Comparison of ENCODE assay signal across 29 mouse cellular contexts in the genomic region with DNA sequence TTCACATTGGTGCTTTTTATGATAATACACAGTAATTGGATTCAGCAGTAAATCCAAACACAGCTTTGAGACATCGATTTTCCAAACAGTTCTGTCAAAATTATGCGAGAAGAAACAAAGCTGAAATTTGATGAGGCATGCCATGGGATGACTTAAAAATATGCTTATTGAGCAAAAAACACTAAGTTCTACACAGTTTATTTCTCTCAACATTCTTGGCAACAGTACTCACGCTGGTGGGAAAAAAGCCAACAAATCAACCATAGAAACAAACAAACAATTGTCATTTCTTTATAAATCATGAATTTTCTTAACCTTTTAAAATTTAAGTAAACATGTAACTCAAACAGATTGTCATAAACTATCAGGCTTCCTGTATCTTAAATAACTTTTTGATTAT.
DNase-seq lines count a peak whose midpoint lies in the region; ATAC-seq and TF ChIP-seq lines count a peak whose summit lies in the region.
"Had no signal": no experiment of that assay in that cellular context is flagged by ENCODE, and none has a peak within 500 bp of the region (broad histone marks: within the 10 kb centered on the region; RNA-seq: fewer than 3 reads in every experiment).

No protein-coding gene starts in this region.

- H3K36me3 ChIP-seq in kidney, postnatal 0 days (ENCODE audit: insufficient read depth, low read length) = no peaks in the 10 kb centered on the region
- H3K36me3 ChIP-seq in lung, embryonic 16.5 days (ENCODE audit: control insufficient read depth, insufficient read depth, low read length) = no peaks in the 10 kb centered on the region
- H3K36me3 ChIP-seq in lung, postnatal 0 days (ENCODE audit: insufficient read depth, low read length) = no peaks in the 10 kb centered on the region
- H3K36me3 ChIP-seq: embryonic facial prominence, embryonic 12.5 days; forebrain, embryonic 12.5 days; forebrain, embryonic 15.5 days; G1E; heart, embryonic 12.5 days; heart, embryonic 15.5 days; hindbrain, embryonic 10.5 days; hindbrain, embryonic 13.5 days had no signal

- peak; percentile 25 for DNase-seq in kidney, postnatal 0 days (ENCODE audit: low spot score)
- no peak for DNase-seq in kidney, adult 11 months
- peak; percentile 1 to 2 for DNase-seq in kidney, postnatal 4 days
- DNase-seq in kidney, postnatal 25 days = no peak
- DNase-seq in lung, postnatal 0 days (ENCODE audit: low spot score) = no peak
- peak; percentile 2 for DNase-seq in brain, embryonic 14.5 days (ENCODE audit: low read depth)
- DNase-seq: adrenal gland, postnatal 10 days; adrenal gland, postnatal 36 days; B cell, adult 2 months; cerebellum, adult 18-20 months; cerebellum, adult 9-10 months; cerebellum, postnatal 14 days; gastrocnemius, postnatal 25 days; heart, adult 18-20 months; heart, postnatal 10 days; heart, postnatal 36 days had no signal

- TF ChIP-seq EP300 in lung, postnatal 0 days (IDR thresholded peaks at IDR 0.05) = no peak

- no peaks in the 10 kb centered on the region for H3K27me3 ChIP-seq in kidney, postnatal 0 days (ENCODE audit: insufficient read depth, low read length)
- H3K27me3 ChIP-seq in lung, embryonic 16.5 days (ENCODE audit: control insufficient read depth, insufficient read depth, low read depth, low read length) = no peaks in the 10 kb centered on the region
- H3K27me3 ChIP-seq in lung, postnatal 0 days (replicated peaks; ENCODE audit: insufficient read depth, low read length) = no peaks in the 10 kb centered on the region
- H3K27me3 ChIP-seq: CH12.LX; embryonic facial prominence, embryonic 12.5 days; forebrain, embryonic 12.5 days; forebrain, embryonic 15.5 days; heart, embryonic 12.5 days; heart, embryonic 15.5 days; hindbrain, embryonic 13.5 days; Patski had no signal

- 63% methylated on average over 3 of the region's 3 CpGs for WGBS in kidney, postnatal 0 days
- 47% methylated on average over 3 of the region's 3 CpGs for WGBS in lung, embryonic 16.5 days
- WGBS in lung, postnatal 0 days = 50% methylated on average over 3 of the region's 3 CpGs

- no peak overlapping the region for H3K9ac ChIP-seq in kidney, postnatal 0 days (ENCODE audit: low read depth, low read length)
- H3K9ac ChIP-seq in lung, embryonic 16.5 days (ENCODE audit: low read length) = no peak overlapping the region
- H3K9ac ChIP-seq in lung, postnatal 0 days (replicated peaks; ENCODE audit: low read depth) = no peak overlapping the region
- H3K9ac ChIP-seq: embryonic facial prominence, embryonic 12.5 days; forebrain, embryonic 12.5 days; forebrain, embryonic 15.5 days; heart, embryonic 12.5 days; heart, embryonic 15.5 days; hindbrain, embryonic 13.5 days had no signal

- H3K4me1 ChIP-seq in kidney, postnatal 0 days (replicated peaks; ENCODE audit: insufficient read depth, low read length) = no peaks in the 10 kb centered on the region
- no peaks in the 10 kb centered on the region for H3K4me1 ChIP-seq in lung, embryonic 16.5 days (replicated peaks; ENCODE audit: control insufficient read depth, insufficient read depth, low read length)
- H3K4me1 ChIP-seq in lung, postnatal 0 days (ENCODE audit: insufficient read depth, low read depth, low read length) = no peaks in the 10 kb centered on the region
- H3K4me1 ChIP-seq: embryonic facial prominence, embryonic 12.5 days; forebrain, embryonic 12.5 days; forebrain, embryonic 15.5 days; heart, embryonic 12.5 days; heart, embryonic 15.5 days; hindbrain, embryonic 10.5 days; hindbrain, embryonic 13.5 days had no signal

- H3K4me3 ChIP-seq in kidney, postnatal 0 days (replicated peaks; ENCODE audit: low read depth, low read length) = no peak overlapping the region
- H3K4me3 ChIP-seq in lung, embryonic 16.5 days (ENCODE audit: low read length) = no peak overlapping the region
- H3K4me3 ChIP-seq in lung, postnatal 0 days (ENCODE audit: low read depth, low read length) = no peak overlapping the region
- H3K4me3 ChIP-seq: embryonic facial prominence, embryonic 12.5 days; erythroblast, embryonic 14.5 days; forebrain, embryonic 12.5 days; forebrain, embryonic 15.5 days; heart, embryonic 12.5 days; heart, embryonic 15.5 days; hindbrain, embryonic 10.5 days; hindbrain, embryonic 13.5 days had no signal

- H3K27ac ChIP-seq in kidney, postnatal 0 days = no peak overlapping the region
- no peak overlapping the region for H3K27ac ChIP-seq in lung, embryonic 16.5 days (ENCODE audit: low read length)
- H3K27ac ChIP-seq in lung, postnatal 0 days (ENCODE audit: low read length) = no peak overlapping the region
- H3K27ac ChIP-seq: embryonic facial prominence, embryonic 12.5 days; forebrain, embryonic 12.5 days; forebrain, embryonic 15.5 days; heart, embryonic 15.5 days; hindbrain, embryonic 10.5 days; hindbrain, embryonic 13.5 days had no signal

- H3K4me2 ChIP-seq in kidney, postnatal 0 days (ENCODE audit: low read length) = no peak overlapping the region
- H3K4me2 ChIP-seq in lung, embryonic 16.5 days (ENCODE audit: low read depth, low read length) = no peak overlapping the region
- H3K4me2 ChIP-seq in lung, postnatal 0 days (replicated peaks; ENCODE audit: low read depth, low read length) = no peak overlapping the region
- H3K4me2 ChIP-seq: embryonic facial prominence, embryonic 12.5 days; forebrain, embryonic 12.5 days; forebrain, embryonic 15.5 days; heart, embryonic 12.5 days; heart, embryonic 15.5 days; hindbrain, embryonic 13.5 days had no signal

- no peak for TF ChIP-seq POLR2A in brain, embryonic 14.5 days (IDR thresholded peaks at IDR 0.05; ENCODE audit: borderline replicate concordance, extremely low read depth, insufficient read depth, insufficient read length, poor library complexity, severe bottlenecking)

- TF ChIP-seq CTCF in kidney, postnatal 0 days (IDR thresholded peaks at IDR 0.05; ENCODE audit: low read depth) = no peak
- TF ChIP-seq CTCF in lung, postnatal 0 days (IDR thresholded peaks at IDR 0.05) = no peak
- TF ChIP-seq CTCF in brain, embryonic 14.5 days (IDR thresholded peaks at IDR 0.05; ENCODE audit: borderline replicate concordance, extremely low read depth, insufficient read depth, insufficient read length) = no peak

- no peak for ATAC-seq in kidney, postnatal 0 days (replicated peaks; ENCODE audit: low FRiP score, low read depth)
- ATAC-seq in lung, embryonic 16.5 days (ENCODE audit: low read depth) = peak; percentile 41
- no peak for ATAC-seq in lung, postnatal 0 days
- ATAC-seq: forebrain, embryonic 15.5 days; hindbrain, embryonic 16.5 days; Patski had no signal

- no peaks in the 10 kb centered on the region for H3K9me3 ChIP-seq in kidney, postnatal 0 days (replicated peaks; ENCODE audit: low read length)
- no peaks in the 10 kb centered on the region for H3K9me3 ChIP-seq in lung, embryonic 16.5 days (ENCODE audit: control insufficient read depth, low read length)
- H3K9me3 ChIP-seq in lung, postnatal 0 days (ENCODE audit: low read length) = no peaks in the 10 kb centered on the region
- H3K9me3 ChIP-seq: embryonic facial prominence, embryonic 12.5 days; forebrain, embryonic 12.5 days; forebrain, embryonic 15.5 days; G1E; heart, embryonic 12.5 days; heart, embryonic 15.5 days; hindbrain, embryonic 10.5 days; hindbrain, embryonic 13.5 days had no signal

Comparison
In these comparisons a context has a peak if more than half of its experiments do, and no peak if none do; other contexts are left out.
1. DNase-seq: peak in kidney, postnatal 0 days (single experiment), kidney, postnatal 4 days (2 of 2) and brain, embryonic 14.5 days (single experiment); none in kidney, adult 11 months (single experiment), kidney, postnatal 25 days (0 of 2) and lung, postnatal 0 days (single experiment).